Mouse (Mus musculus): ENCODE measurements around the gene Kxd1.

GRCm38 (mm10) chr8:70469938-70470337 lies 57.8 kb downstream of the Kxd1 start:
- TF ChIP-seq CTCF (conservative IDR thresholded peaks at IDR 0.05; ENCODE audit: low read length) (no peak), POU5F1 (IDR thresholded peaks at IDR 0.05; ENCODE audit: borderline replicate concordance, low read length) (no peak)
